Mouse (Mus musculus) spleen, postnatal 10 days (tissue): ENCODE measurements at regions not wholly inside any gene's neighbourhood (a gene's known extent, or its start where the extent isn't known, plus 50 kb on each side); places are given as distances from the start of the nearest gene placed in this dataset.

Source experiments
- DNase-seq, 2 experiments: peaks; one replicate each; pipeline ENCODE4 v3.0.0; 2021 to 2022; ENCODE audit warnings: low spot score in 2 of 2

DNA sequence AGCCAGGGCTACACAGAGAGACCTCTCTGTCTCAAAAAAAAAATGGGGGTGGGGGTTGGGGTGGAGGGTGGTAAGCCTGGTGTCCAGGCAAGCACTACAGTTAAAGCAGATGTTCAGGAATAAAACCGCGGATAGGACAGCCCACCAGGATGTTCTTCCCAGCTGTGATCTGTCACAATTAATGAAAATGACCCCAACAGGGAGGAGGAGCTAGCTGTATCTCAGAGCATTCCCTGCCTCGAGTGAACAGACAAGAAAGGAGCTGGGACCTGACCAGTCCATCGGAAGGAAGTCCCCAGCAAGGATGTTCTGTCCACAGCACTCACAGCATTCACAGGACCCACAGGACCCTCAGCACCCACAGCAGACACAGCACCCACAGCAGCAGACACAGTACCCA is 80.4 kb downstream of the Utp6 start:
- no peak for DNase-seq

DNA sequence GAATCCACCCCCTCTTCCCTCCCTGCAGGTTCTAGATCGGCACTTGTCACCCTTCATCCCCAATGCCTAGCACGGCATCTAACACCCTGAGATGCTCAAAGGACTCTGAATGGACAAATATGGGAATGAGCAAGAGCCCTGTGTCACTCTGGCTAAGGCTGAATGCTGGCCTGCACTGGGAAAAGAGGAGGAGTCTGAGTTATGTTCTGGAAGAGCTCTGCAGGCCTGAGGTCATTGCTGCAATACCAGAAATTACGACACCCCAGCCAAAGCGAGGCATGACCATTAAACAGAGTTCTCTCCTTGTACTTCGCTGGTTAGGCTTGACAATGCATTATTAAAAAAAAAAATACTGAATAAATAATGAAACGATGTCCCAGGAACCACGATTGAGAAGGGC is 84.1 kb downstream of the Utp6 start:
- no peak for DNase-seq

DNA sequence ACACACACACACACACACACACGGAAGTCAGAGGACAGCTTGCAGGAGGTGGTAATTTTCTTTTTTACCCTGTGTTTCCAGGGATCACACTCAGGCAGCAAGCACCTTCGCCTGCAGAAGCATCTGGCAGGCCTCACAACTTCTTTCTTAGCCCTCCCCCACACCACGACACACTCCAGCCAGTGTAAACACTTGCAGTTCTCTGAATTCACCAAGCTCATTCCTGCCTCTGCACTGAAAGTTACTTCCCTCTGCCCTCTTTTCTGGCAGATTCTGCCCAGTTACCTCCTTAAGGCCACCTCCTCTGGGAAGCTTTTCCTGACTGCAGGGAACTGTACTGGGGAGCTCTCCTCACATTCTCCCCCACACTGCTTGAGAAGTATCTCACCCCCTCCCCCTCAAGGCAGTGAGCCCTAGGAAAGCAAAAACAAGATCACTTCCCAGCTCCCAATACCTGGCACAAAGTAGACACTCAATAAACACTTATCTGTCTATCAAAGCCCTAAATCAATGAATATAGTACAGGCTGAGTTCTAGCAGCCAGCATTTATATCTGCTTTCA is 84.9 kb downstream of the Utp6 start:
- DNase-seq, result no peak

DNA sequence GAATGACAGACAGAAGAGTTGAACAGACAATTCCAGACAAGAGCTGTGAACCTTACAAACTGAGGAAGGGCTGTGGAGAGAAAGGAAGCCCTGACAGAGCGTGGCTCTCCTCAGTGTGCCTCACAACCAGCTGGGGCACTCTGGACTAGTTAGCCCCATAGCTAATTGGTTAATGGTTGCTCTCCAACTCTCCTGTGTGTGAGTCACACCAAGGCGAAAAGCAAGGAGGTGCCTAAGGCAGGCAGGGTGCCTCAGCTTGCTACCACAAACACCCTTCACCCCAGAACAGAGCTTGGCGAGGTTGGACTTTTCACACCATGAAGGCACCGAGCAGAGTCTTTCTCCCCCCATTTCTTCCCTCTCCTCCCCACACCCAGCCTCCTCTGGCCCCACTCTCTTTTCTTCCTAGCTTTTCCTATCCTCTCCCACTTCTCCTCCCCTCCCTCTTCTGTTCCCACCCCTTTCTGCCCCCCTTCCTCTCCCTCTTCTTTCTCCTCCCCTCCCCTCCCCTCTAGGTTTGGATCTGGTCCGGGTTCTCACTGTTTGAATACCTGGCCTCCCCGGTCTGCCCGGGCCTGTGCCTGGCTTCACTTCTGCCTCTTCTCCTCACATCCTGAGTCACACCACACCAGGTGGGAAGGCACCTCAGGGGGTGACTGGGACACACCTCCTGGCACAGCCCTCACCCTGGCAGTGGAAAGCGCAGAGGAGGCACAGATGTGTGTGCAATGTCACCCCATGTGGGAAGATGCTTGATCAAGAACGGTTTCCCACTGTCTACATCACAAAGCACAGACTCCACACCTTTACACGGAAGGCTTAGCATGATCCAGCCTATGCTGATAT is 90.2 kb downstream of the Utp6 start:
- no peak for DNase-seq

DNA sequence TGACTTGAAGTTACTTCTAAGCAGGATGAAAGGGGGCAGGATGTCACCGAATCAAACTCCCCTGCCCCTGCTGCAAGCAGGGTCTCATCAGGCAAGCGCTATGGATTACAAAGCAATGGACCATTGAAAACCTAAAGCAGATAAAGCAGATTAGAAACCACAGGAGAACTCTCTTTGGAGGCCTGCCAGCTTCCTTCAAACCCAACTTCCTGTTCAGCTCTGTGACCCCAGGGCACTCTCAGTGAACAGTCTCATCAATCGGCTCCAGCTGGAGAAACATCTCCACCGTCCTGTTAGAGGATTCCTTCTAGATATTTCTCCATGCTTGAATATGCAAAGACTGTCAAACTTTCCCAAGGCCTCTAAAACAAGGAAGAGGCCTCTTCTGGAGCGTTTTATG is 92.0 kb downstream of the Utp6 start:
- DNase-seq, result peak in 1 of 2 experiments; percentile 38

DNA sequence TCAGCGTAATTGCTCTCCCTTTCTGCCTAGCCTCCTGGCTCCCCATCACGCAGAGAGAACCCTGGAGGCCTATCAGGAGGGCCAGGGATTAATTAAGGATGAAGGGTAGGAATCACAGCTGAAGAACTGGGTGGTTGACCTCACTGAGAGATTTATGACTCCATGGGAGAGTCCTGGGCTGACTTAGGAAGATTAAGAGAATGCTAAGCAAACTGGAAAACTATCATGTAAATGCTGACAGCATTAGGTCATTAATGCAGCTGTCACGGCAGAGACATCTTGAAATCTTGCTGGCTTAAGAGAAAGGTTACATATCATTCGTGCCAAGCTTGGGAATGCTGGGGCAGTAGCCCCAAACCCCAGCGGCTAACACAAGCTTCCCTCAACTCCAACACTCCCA is 93.2 kb downstream of the Utp6 start:
- DNase-seq, result no peak

DNA sequence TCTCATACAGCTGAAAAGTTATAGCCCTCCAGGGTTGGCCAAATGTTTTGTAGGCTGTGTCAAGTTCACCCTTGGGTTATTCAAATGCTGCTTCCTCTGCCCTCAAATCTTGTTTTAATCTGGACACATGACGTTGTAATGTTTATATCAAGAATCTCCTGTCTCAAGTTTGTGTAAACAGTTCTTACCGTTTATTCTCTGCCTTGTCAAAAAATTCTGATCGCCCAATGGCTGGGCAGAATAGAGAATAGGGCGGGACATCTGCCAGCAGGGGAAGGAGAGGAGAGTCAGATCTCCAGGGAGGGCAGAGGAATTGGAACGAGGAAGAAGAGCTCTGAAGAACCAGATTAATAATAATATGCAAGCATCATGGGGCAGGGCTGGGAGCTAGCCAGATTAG is 97.4 kb downstream of the Utp6 start:
- DNase-seq, result no peak

DNA sequence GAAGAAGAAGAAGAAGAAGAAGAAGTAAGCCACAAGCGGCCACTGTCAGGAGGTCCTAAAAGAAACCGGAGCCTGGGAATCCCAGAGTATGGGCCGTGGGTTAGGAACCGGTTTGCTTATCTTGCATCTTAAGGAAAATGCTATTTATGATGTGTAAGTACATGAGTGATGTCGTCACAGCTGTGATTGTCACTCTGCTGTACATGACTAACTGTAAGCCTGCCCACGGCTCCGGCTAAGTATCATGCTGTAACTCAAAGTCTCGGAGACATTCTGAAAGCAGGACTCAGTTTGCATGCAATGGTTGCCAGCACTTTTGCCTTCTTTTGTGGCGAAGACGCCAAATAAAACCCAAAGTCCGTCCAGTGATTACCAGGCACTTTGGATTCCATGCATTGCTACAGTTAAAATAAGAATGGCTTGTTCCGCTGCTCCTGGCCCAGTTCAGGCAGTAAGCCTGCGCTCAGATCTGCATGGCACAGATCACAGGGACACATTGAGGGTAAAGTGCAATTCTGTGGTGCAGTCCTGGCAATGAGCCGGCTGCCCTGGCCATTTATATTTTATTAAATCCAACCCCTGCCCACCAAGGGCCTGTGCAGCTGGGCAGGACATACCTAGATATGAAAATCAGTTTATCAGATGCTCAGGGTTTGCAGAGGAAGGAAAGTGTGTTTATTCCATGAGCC is 98.6 kb downstream of the Utp6 start:
- DNase-seq, result no peak

DNA sequence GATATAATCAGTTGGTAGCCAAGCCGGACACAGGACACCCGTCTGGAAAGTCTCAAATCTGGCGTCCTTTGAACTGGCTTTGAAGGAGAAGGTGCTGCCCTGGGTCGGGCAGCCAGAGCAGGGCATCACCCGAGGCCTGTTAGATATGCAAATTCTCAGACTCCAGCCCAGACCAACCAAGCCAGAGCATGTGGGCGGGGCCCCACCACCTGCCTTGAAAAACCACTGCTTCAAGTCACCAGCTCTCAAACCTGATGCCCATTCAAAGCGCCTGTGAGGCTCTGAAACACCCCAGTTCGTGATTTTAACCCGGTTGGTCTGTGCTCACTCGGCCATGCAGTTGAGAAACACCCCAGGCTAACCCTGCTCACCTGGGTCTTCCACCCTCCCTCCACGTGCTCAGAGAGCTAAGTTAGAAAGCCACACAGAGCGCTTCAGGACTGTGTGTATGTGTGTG is 101.6 kb downstream of the Utp6 start:
- peak in 1 of 2 experiments; percentile 19 for DNase-seq

DNA sequence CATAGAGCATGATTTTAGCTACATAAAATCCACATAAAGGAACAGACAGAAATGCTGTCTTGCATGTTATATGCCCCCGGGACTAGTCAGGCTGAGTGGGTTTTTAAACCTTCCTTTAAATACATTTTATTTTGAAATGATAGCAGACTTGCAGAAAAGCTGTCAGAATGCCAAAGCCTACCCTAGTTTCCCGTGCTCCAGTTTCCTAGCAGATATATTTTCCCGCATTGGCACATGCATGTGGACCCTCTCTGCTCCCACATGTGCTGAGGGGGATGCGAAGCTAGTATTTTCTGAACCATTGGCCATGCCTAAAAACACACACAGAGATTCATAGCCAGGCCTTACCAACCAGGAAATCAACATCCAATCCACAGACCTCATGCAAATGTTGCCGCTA is 105.8 kb downstream of the Utp6 start:
- no peak for DNase-seq

DNA sequence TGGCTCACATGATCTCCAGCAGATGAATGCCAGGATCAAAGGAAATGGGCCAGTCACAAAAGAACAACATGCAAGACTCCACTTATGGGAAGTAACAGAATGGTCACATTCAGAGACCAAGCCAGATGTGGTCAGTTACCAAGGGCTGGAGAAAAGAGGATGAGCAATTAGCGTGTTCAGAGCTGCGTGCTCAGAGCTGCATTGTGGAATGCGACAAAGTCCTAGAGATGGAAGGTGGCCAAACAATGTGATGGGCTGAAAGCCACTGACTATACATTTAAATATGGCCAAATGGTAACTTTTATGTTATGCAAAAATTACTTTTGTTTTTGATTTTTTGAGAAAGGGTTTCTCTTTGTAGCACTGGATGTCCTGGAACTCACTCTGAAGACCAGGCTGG is 112.6 kb downstream of the Utp6 start:
- no peak for DNase-seq

DNA sequence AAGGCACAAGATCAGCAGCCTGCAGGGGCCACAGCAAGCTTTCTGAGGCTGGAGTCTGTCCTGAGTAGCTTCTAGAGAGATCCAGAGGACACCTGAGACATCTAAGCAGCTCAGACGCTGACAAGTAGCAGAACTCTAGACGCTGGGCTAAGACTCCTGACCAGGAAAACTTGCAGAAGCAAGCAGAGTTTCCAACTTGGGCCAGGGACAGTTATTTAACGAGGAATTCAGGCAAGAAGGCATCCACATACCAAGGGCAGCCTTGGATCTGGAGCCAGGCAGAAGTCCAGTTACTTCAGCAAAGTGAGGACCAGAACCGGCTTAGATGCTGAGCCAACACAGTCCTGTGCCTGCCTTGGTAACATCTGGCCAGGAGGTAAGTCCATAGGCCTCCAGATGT is 117.8 kb downstream of the Utp6 start:
- no peak for DNase-seq

DNA sequence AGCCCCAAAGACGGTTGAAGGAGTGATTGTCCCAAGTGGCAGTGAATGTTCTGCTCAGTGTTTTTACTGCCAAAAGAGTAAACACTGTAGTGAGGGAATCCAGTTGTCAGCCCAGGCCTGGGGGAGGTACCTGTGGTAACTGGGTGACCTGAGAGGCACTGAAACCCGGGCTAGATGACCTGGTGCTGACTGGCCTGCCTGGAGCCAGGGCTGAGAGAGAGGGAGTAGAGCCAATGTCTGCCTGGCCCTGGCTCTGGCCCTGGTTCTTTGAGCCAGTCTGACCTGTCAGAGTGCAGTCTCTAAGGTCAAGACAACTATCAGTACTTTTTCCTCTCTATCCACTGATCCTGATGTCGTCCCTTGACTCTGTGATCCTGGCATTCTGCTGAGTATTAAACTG is 119.2 kb downstream of the Utp6 start:
- DNase-seq, result no peak

DNA sequence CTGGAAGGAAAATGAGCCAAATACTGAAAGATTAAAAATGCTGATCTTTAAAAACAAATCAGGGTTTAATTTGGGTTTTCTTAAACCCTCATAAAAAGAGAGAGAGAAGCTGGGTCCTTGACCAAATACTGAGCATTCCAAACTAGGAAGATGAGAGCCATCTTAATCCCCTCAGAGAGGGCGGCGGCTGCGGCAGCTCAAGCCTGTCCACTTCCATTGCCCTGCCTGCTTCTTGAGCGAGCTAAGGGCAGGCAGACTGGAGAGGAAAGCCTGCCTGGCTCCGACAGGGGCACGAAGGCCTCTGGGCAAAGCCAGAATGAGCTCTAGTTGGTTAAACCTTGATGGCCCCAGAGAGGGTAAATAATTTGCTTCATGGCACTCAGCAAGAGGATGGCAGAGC is 122.2 kb downstream of the Utp6 start:
- DNase-seq, result no peak

DNA sequence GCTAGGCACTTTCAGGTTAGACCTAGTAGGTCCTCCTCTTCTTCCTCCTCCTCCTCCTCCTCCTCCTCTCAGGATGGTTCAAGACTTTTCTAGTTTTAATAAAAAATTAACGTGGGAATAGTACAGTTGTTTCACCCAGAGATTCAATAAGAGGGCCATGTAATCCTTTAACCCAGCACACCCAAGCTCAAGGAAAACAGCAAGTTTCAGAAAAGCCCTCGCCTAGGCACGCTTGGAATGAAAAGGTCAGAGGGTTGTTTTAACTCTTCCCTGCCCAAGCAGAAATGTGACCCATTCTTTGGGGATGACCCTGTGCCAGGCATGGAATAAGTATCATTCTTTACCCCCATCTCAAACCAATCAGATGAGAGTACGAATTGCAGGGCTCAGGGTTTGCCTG is 124.1 kb downstream of the Utp6 start:
- no peak for DNase-seq

DNA sequence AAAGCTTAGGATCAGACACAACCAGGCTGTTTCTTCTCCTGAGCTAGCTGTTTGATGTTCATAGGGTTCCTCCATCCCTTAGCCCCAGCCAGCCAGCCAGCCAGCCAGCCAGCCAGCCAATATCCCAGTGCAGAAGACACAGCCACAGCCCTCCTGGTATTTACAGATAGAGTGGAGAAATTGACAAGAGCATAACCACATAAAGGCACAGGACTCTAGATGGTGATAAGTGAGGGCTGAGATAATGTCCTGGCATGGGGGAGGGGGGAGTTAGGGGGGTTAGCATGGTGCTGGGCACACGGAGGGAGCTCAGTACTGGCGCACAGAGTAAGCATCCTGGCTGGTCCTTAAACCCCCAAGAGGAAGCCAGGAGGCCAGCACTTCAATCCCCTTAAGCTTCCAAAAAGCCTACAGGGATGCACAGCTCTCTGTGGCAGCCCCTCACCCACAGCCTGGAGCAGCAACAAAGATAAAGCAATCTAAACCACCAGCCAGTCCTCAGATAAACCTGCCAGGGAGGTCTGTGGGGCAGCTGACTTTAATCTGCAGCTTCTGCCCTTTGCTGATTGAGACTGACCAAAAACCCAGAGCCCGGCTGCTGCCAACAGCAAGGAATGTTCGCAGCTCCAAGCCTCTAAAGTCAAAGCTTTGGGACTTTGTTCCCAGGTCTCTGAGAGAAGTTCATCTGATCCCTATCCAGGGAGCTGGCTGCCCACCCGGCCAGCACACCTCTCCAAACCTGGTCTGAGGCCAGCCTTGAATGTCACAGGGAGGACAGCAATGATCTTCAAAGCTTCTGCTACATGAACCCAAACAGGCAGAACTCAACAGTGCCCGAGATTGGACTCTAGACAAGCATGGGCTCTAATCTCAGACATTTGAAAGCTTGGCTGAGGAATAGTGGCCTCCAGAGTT is 124.9 kb downstream of the Utp6 start:
- no peak for DNase-seq

DNA sequence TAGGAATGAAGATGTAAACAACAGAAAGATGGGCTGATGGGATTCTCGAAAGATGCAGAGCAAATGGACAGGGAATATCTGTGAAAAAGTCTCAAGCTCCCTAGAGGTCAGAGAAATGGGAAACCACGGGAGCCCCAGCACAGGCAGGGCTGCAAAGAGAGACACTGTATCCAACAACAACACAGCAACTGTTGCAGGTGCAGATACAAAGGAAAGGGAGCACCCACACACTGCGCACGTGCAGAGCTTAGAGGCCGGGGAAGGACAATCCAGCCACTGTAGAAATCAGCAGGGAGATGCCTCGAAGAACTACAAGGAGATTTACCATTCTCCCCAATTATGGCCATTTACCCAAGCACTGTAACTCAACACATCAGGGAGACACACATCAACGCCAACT is 126.3 kb downstream of the Utp6 start:
- no peak for DNase-seq

DNA sequence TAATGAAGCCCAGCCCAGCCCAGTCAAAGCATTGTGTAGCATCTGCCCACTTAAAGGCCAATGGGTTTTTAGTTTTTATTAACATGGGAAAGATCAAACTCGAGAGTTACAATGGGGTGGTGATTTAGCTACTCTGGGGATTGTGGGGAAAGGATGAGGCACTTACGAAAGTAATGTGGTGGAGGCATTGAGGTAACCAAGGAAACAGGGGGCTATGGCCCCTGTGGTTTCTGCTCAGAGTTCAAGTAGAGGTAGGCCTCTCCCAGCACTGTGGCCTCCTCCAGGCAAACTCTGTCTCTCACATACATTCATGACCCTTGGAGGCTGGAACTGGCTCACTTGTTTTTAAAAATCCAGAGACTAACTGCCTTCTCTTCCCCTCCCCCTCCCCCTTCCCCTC is 128.4 kb downstream of the Utp6 start:
- DNase-seq, result no peak

DNA sequence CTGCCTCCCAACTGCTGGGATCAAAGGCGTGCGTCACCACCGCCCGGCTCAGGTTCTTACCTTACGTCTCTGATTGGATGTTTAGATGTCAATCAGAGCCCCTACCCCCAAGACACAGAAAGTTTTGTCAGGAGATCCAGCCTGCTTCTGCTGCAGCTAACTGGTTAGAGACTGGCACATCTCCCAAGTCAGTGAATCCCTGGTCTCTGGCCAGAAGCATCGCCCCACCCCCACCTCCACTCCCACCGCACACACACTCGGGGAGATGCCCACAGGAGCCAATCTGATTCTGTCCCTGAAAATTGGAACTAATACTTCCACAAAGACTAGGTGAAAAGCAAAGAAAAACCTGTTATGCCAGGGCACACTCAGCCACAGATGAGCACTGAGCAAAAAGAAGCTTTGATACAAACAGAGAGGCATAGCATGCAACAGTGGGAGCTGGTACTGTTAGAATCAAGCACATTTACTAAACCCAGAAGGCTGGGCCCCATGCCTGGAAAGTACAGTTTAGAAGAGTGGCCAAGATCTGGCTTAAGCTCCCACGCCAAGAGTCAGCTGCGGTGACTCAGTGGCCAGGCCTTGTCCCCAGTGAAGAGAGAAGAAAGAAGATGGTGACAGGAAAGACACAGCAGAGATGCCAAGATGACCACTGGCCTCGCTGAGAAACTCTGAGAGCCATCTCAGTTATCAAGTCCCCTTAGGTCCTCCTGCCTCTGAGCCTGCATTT is 130.4 kb downstream of the Utp6 start:
- DNase-seq, result no peak

DNA sequence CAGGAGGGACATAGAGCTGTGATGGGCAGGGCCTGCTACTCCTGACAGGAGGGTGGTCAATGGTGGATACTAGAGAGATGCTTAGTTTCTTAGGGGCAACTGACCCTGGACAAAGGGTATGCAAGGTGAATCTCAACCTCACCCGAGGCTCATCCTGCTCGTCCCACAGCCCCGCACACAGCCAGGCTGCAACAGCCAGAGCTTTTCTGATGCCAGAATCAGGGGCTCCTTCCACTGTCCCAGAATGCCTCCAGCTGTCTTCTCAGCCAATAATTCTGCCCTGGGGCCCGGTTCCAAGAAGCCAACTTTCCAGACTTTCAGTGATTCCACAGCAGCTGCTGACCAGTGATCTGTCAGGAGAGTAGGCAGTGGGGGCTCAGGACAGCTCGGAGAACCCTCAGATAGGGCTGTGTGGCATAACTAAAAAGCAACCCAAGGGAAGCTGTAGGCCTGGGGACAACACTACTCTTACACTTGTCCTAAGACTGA is 131.6 kb downstream of the Utp6 start:
- no peak for DNase-seq

DNA sequence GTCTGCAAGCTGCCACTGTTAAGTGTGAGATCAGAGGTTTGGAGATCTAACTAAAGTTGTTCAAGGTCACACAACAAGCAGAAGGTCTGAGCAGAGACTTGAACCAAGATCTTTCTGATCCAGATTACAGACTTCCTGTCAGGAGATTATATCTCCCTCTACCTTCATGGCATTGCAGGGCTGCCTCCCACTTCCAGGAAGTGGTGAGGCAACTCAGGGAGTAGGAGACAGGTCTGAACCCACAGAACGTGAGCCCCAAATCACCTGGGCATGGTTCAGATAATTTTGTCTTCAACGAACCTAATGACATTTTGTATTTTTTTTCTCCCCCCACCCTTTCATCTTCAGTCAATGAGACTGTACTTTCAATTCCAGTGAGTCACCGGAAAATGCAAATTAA is 135.2 kb downstream of the Utp6 start:
- DNase-seq, result no peak
